Mouse (Mus musculus): Measurements from ENCODE around the gene Rad23b. TPM values are rescaled to one million over a fixed set of nuclear protein-coding genes. Genes with fewer than 3 reads are reported as not detected.

The Rad23b gene
- polyA plus RNA-seq, 1 experiment from 2014 or later = 75.9 TPM

- H3K27me3 ChIP-seq (ENCODE audit: control insufficient read depth, insufficient read depth, low read length) = no peaks in the 10 kb centered on the region
- H3K9ac ChIP-seq (ENCODE audit: low read length) = no peak overlapping the region
- DNase-seq (ENCODE audit: low spot score) (peak; percentile 41), ATAC-seq (ENCODE audit: low FRiP score, low TSS enrichment) (no peak)
- H3K9me3 ChIP-seq (ENCODE audit: control insufficient read depth, low read length) = no peaks in the 10 kb centered on the region
- H3K4me3 ChIP-seq (ENCODE audit: low read depth, low read length) = no peak overlapping the region
- no peak overlapping the region for H3K27ac ChIP-seq (replicated peaks)
- no peaks in the 10 kb centered on the region for H3K36me3 ChIP-seq (ENCODE audit: control insufficient read depth, insufficient read depth, low read length)
- no peaks in the 10 kb centered on the region for H3K4me1 ChIP-seq (replicated peaks; ENCODE audit: control insufficient read depth, insufficient read depth)
- WGBS = 94% methylated on average over 4 of the region's 4 CpGs
- TF ChIP-seq EP300 (optimal IDR thresholded peaks at IDR 0.05) = no peak
- TF ChIP-seq CTCF (IDR thresholded peaks at IDR 0.05; ENCODE audit: low read depth) = peak; percentile 60
- no peak overlapping the region for H3K4me2 ChIP-seq (replicated peaks; ENCODE audit: low read depth)
Observed at GRCm38 (mm10) chr4:55364374-55364773, 14.5 kb downstream of the Rad23b start.

GRCm38 (mm10) chr4:55366014-55366413 is 16.2 kb downstream of the Rad23b start:
- H3K4me1 ChIP-seq (replicated peaks; ENCODE audit: control insufficient read depth, insufficient read depth) = no peaks in the 10 kb centered on the region
- 50% methylated on average over 1 of the region's 1 CpGs for WGBS
- H3K27ac ChIP-seq (replicated peaks) = no peak overlapping the region
- no peaks in the 10 kb centered on the region for H3K27me3 ChIP-seq (ENCODE audit: control insufficient read depth, insufficient read depth, low read length)
- H3K9ac ChIP-seq (ENCODE audit: low read length) = no peak overlapping the region
- H3K4me3 ChIP-seq (ENCODE audit: low read depth, low read length) = no peak overlapping the region
- TF ChIP-seq EP300 (optimal IDR thresholded peaks at IDR 0.05) = no peak
- no peak for TF ChIP-seq CTCF (IDR thresholded peaks at IDR 0.05; ENCODE audit: low read depth)
- H3K9me3 ChIP-seq (ENCODE audit: control insufficient read depth, low read length) = no peaks in the 10 kb centered on the region
- no peak for DNase-seq (ENCODE audit: low spot score)
- no peak overlapping the region for H3K4me2 ChIP-seq (replicated peaks; ENCODE audit: low read depth)
- no peaks in the 10 kb centered on the region for H3K36me3 ChIP-seq (ENCODE audit: control insufficient read depth, insufficient read depth, low read length)
- ATAC-seq (ENCODE audit: low FRiP score, low TSS enrichment) = no peak

- Histone ChIP-seq H3K27me3 (ENCODE audit: control insufficient read depth, insufficient read depth, low read length) (no peaks in the 10 kb centered on the region), H3K9me3 (ENCODE audit: control insufficient read depth, low read length) (no peaks in the 10 kb centered on the region), H3K36me3 (ENCODE audit: control insufficient read depth, insufficient read depth, low read length) (0 out of 2 replicates have a peak, but pooled peaks cover 5% of the 10 kb centered on the region), H3K9ac (ENCODE audit: low read length) (no peak overlapping the region), H3K4me2 (replicated peaks; ENCODE audit: low read depth) (no peak overlapping the region), H3K4me3 (ENCODE audit: low read depth, low read length) (no peak overlapping the region), H3K27ac (replicated peaks) (no peak overlapping the region), H3K4me1 (replicated peaks; ENCODE audit: control insufficient read depth, insufficient read depth) (no peaks in the 10 kb centered on the region)
- ATAC-seq (ENCODE audit: low FRiP score, low TSS enrichment) (no peak), DNase-seq (ENCODE audit: low spot score) (no peak)
- 92% methylated on average over 3 of the region's 3 CpGs for WGBS
- no peak for TF ChIP-seq CTCF (IDR thresholded peaks at IDR 0.05; ENCODE audit: low read depth)
- TF ChIP-seq EP300 (optimal IDR thresholded peaks at IDR 0.05) = no peak
Observed at GRCm38 (mm10) chr4:55370127-55370526, 20.3 kb downstream of the Rad23b start.

GRCm38 (mm10) chr4:55371355-55371754 is 21.5 kb downstream of the Rad23b start:
- no peaks in the 10 kb centered on the region for H3K27me3 ChIP-seq (ENCODE audit: control insufficient read depth, insufficient read depth, low read length)
- no peak overlapping the region for H3K27ac ChIP-seq (replicated peaks)
- H3K4me3 ChIP-seq (ENCODE audit: low read depth, low read length) = no peak overlapping the region
- DNase-seq (ENCODE audit: low spot score) (no peak), ATAC-seq (ENCODE audit: low FRiP score, low TSS enrichment) (no peak)
- WGBS = 75% methylated on average over 7 of the region's 7 CpGs
- 0 out of 2 replicates have a peak, but pooled peaks cover 5% of the 10 kb centered on the region for H3K36me3 ChIP-seq (ENCODE audit: control insufficient read depth, insufficient read depth, low read length)
- no peaks in the 10 kb centered on the region for H3K4me1 ChIP-seq (replicated peaks; ENCODE audit: control insufficient read depth, insufficient read depth)
- no peaks in the 10 kb centered on the region for H3K9me3 ChIP-seq (ENCODE audit: control insufficient read depth, low read length)
- TF ChIP-seq EP300 (optimal IDR thresholded peaks at IDR 0.05) (no peak), CTCF (IDR thresholded peaks at IDR 0.05; ENCODE audit: low read depth) (no peak)
- H3K4me2 ChIP-seq (replicated peaks; ENCODE audit: low read depth) = no peak overlapping the region
- H3K9ac ChIP-seq (ENCODE audit: low read length) = no peak overlapping the region

GRCm38 (mm10) chr4:55382350-55382749 is 32.5 kb downstream of the Rad23b start:
- TF ChIP-seq CTCF (IDR thresholded peaks at IDR 0.05; ENCODE audit: low read depth) (no peak), EP300 (optimal IDR thresholded peaks at IDR 0.05) (no peak)
- Histone ChIP-seq H3K9ac (ENCODE audit: low read length) (no peak overlapping the region), H3K27ac (replicated peaks) (no peak overlapping the region), H3K36me3 (ENCODE audit: control insufficient read depth, insufficient read depth, low read length) (peaks cover 20% of the 10 kb centered on the region), H3K27me3 (ENCODE audit: control insufficient read depth, insufficient read depth, low read length) (no peaks in the 10 kb centered on the region), H3K4me3 (ENCODE audit: low read depth, low read length) (no peak overlapping the region), H3K9me3 (ENCODE audit: control insufficient read depth, low read length) (no peaks in the 10 kb centered on the region), H3K4me1 (replicated peaks; ENCODE audit: control insufficient read depth, insufficient read depth) (no peaks in the 10 kb centered on the region), H3K4me2 (replicated peaks; ENCODE audit: low read depth) (no peak overlapping the region)
- DNase-seq (ENCODE audit: low spot score) (no peak), ATAC-seq (ENCODE audit: low FRiP score, low TSS enrichment) (no peak)
- 59% methylated on average over 2 of the region's 2 CpGs for WGBS

- H3K36me3 ChIP-seq (ENCODE audit: control insufficient read depth, insufficient read depth, low read length) = peaks cover 15% of the 10 kb centered on the region
- H3K27ac ChIP-seq (replicated peaks) = no peak overlapping the region
- WGBS = 72% methylated on average over 2 of the region's 2 CpGs
- no peak overlapping the region for H3K4me2 ChIP-seq (replicated peaks; ENCODE audit: low read depth)
- no peaks in the 10 kb centered on the region for H3K27me3 ChIP-seq (ENCODE audit: control insufficient read depth, insufficient read depth, low read length)
- DNase-seq (ENCODE audit: low spot score) (no peak), ATAC-seq (ENCODE audit: low FRiP score, low TSS enrichment) (no peak)
- H3K9me3 ChIP-seq (ENCODE audit: control insufficient read depth, low read length) = no peaks in the 10 kb centered on the region
- TF ChIP-seq CTCF (IDR thresholded peaks at IDR 0.05; ENCODE audit: low read depth) (no peak), EP300 (optimal IDR thresholded peaks at IDR 0.05) (no peak)
- no peak overlapping the region for H3K9ac ChIP-seq (ENCODE audit: low read length)
- no peak overlapping the region for H3K4me3 ChIP-seq (ENCODE audit: low read depth, low read length)
- no peaks in the 10 kb centered on the region for H3K4me1 ChIP-seq (replicated peaks; ENCODE audit: control insufficient read depth, insufficient read depth)
Observed at GRCm38 (mm10) chr4:55386768-55387167, 36.9 kb downstream of the Rad23b start.
